Mouse (Mus musculus): ENCODE data around the gene Rassf1. TPM values are rescaled to one million over a fixed set of nuclear protein-coding genes. Genes with fewer than 3 reads are reported as not detected.

The Rassf1 gene
- polyA plus RNA-seq, 2 experiments from 2014 or later = 74.8 to 81.7 TPM

DNA sequence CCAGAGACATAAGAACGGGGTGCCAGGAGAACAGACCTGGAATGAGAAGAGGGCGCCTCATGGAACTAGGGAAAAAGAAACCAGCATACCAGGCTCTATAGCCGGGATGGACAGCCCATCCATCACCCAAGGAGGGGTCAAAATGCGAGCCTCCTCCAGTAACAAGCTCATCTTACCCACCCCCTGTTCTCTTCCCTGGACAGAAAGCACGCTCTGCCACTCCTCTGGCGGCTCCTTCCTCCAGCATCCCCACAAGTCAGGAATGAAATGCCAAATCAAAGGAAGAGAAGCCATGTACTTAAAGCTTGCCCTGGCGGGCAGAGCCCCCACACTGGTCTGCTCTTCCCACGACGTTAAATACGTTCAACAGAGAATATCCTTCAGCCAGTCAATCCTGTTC is 10.3 kb upstream of the Rassf1 start:
- ATAC-seq = no peak

GRCm38 (mm10) chr9:107541474-107542351 is 9.6 kb upstream of the Rassf1 start, which contains the start of the genes Cyb561d2 and Nprl2:
Gene Cyb561d2, minus strand, starts transcription at chr9:107542193.
Gene Nprl2, plus strand, starts transcription at chr9:107542226.
- ATAC-seq = peak; percentile 88

- peak; percentile 2 for ATAC-seq
Measured at GRCm38 (mm10) chr9:107542352-107542686, 9.0 kb upstream of the Rassf1 start.

DNA sequence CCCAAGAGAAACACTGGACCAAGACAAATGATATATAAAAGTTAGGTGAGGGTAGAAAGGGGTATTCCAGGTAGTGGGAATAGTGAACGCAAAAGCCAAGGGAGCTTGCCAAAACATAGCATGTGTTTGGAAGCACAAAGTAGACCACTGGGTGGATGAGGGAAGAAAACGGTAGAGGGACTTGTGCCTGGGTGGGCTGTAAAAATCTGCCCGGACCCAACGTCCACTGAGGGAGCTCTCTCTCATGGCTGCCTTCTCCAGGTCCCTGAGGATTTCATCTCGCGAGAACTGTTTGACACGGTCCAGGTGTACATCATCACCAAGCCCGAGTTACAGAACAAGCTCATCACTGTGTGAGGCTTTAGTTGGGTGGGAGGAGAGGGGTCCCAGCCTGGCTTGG is 8.6 kb upstream of the Rassf1 start:
- ATAC-seq = no peak

DNA sequence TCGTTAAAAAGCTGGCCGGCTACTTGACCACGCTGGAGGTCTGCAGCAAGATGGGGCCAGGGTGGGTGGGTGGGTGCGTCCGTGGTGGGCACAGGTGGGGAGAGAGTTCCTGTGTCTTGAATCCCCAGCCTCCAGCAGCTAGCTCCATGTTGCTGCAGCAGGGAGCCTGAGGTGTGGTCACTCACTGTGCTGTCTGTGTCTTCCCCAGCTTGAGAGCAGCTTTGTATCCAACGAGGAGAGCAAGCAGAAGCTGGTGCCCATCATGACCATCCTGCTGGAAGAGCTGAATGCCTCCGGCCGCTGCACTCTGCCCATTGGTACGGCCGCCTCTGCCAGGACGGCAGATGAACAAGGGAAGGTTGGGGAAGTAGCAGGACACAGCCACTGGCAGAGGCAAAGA is 8.1 kb upstream of the Rassf1 start:
- no peak for ATAC-seq

DNA sequence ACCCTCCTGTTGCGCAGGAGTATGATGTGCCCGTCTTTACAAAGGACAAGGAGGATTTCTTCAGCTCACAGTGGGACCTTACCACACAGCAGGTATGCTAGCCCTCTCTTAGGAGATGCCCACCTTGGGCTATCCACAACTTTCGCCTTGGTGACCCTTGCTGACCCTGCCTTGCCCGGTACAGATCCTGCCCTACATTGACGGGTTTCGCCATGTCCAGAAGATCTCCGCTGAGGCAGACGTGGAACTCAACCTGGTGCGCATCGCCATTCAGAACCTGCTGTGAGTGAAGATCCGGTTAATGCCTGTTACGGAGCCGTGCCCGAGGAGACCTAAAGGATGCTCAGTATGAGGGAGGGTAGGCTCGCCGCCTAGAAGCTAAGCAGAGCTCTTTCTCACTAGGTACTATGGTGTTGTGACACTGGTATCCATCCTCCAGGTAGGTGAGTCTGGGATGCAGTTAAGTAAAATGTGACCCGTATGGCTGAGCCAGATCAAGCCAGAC is 7.1 kb upstream of the Rassf1 start:
- ATAC-seq = no peak

DNA sequence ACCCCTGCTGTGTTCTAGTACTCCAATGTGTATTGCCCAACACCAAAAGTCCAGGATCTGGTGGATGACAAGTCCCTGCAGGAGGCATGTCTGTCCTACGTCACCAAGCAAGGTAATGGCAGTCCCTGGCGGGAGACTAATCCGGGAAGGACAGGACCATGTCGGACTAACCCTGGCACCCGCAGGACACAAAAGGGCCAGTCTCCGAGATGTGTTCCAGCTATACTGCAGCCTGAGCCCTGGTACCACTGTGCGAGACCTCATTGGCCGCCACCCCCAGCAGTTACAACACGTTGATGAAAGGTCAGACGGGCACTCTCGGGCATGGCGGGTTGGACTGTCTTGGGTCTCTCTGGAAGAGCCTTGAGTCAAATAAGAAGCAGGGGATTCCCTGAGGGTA is 6.6 kb upstream of the Rassf1 start:
- ATAC-seq = no peak

DNA sequence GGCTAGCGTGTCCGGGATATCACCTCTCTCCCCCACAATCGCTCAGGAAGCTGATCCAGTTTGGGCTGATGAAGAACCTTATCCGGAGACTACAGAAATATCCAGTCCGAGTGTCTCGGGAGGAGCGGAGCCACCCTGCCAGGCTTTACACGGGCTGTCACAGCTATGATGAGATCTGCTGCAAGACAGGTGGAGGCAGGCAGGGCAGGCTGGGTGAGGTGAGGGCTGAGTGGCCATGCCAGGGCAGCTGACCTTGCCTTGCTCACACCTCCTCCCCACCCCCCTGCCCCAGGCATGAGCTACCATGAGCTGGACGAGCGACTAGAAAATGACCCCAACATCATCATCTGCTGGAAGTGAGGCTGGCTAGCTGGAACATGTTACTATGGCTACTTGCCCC is 6.2 kb upstream of the Rassf1 start:
- no peak for ATAC-seq

GRCm38 (mm10) chr9:107545602-107546001 is 5.8 kb upstream of the Rassf1 start:
- ATAC-seq = no peak

DNA sequence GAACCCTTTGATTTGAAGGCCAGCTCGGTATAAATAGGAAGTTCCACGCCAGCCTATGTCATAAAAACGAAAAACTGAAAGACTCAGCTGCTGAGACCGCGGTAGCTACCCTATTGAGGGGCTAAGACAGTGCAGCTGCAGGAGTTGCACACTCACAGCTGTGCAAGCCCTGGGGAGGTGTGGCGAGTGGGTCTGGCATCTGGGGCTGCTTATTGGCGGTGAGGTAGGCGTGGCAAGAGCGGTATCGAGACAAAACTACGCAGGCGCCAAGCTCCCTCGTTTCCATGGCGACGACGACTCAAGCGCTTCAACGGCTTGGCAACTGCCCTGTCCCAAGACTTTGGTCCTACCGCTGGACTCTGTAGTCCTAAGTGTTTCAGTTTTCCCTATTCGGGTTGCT is 4.3 kb upstream of the Rassf1 start, which contains the start of gene Zmynd10:
Gene Zmynd10 (plus strand): TSS at position 273 of the 400 bp plus-strand sequence.
- peak; percentile 16 for ATAC-seq

- no peak for ATAC-seq
Measured at GRCm38 (mm10) chr9:107547957-107548356, 3.4 kb upstream of the Rassf1 start.

- ATAC-seq = no peak
Measured at GRCm38 (mm10) chr9:107548820-107549219, 2.5 kb upstream of the Rassf1 start.

DNA sequence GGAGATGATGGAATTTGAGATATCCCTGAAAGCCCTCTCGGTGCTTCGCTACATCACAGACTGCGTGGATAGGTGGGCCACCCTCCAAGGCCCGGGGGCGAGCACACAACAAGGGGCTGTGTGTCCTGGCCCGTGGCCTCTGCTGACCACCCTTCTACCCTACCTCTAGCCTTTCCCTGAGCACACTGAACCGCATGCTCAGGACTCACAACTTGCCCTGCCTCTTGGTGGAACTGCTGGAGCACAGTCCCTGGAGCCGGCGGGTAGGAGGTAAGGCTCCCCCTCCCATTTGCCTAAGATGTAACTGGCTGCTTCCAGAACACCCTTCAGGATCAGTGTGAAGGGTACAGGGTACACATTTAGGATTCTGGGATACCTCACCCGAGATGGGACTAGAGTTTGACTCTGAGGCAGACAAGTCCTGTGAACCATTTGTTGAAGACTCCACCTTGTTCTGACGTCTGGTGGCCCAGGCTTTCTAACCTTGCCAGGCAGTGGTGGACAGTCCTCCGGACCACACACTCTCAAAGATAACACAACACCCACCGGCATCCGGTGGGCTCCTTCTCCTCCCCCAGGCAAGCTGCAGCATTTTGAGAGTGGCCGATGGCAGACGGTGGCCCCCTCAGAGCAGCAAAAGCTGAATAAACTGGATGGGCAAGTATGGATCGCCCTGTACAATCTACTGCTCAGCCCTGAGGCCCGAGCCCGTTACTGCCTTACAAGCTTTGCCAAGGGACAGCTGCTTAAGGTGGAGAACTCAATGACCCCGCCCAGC is 1.9 kb upstream of the Rassf1 start:
- ATAC-seq = no peak

- ATAC-seq = no peak
Measured at GRCm38 (mm10) chr9:107550491-107551116, 751 bp upstream of the Rassf1 start.

GRCm38 (mm10) chr9:107551890-107552355 is 568 bp downstream of the Rassf1 start:
- no peak for ATAC-seq

DNA sequence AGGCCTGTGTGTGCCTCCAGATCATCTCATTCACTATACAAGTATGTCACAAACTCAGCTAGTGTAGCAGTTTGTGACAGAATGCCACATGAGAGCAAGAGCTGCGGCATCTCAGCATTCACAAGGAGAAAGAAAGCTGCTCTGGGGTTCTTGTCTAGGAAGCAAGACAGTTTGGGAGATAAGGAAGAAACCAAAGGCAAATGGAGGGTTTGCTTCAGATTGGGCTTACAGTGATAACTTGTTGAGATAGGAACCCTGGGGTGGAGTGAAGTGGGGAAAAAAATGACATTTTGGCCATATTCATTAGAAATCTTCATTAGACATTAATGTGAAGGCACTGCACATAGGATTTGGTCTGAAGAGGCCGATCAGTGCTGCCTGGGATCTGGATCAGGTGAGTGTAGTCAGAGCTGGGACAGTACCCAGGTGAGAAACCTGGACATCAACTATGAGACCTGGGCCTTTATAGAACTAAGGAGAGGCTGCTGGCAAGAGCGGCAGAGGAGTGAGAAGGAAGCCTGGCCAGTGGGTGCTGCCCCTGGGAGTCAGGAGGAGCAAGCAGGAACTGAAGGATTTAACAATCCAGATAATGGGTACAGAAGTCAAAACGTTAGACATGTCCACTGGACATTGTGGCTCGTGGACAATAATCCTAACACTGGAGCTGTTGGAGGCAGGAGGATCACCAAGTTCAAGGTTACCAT is 1.5 kb downstream of the Rassf1 start:
- ATAC-seq = no peak

- ATAC-seq = no peak
Measured at GRCm38 (mm10) chr9:107553541-107554318, 2.4 kb downstream of the Rassf1 start.

DNA sequence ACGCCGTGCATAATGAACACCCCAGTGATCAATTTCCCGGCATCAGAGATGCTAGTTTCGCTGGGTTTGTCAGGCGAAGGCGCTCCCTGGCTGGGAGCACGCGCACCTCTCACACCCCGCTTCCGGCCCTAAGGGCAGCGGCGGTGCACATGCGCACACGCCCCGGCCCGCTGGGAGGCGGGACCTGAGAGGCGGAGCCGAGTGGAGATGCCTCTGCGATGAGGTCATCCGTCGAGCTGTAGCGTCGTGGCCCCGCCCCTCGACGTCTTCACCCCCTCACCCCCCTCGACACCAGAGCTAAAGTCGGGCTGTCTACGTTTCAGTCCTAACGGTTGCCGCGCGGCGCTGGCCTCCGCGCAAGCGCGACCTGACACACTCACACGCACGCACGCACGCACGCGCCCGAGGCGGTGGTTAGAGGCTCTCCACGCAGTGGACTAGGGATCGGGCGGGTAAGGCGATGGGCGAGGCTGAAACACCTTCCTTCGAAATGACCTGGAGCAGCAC is 3.0 kb downstream of the Rassf1 start:
- peak; percentile 68 for ATAC-seq

- no peak for ATAC-seq
Measured at GRCm38 (mm10) chr9:107555031-107555457, 3.7 kb downstream of the Rassf1 start.

DNA sequence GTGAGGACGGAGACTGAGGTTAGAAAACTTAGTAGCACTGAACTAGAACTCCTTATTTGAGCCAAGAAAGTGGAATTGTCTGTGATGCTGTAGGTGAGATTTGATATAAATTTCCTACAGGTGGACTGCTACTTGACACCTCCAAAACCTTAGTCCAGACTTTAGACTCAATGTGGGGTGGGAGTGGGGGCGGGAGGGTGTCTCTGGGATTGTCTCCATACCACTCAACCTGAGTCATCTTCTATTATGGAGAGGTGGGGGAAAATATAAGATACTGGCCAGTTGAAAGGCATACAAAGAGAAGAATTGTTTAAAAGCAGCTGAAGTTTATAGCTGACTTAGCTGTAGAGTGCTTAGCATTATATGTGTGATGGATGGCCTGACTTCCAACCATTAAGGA is 4.3 kb downstream of the Rassf1 start:
- ATAC-seq = no peak

- no peak for ATAC-seq
Measured at GRCm38 (mm10) chr9:107556346-107556745, 5.0 kb downstream of the Rassf1 start.

Data from activated CD4-positive, CD25-positive, alpha-beta regulatory T cell, adult 4 months (primary cell).